26 mouse cellular contexts compared by ENCODE assay signal in genomic region chr11:78649143-78649542, GRCm38 (mm10).
"Had no signal": no experiment of that assay in that cellular context is flagged by ENCODE, and none has a peak within 500 bp of the region (broad histone marks: within the 10 kb centered on the region; RNA-seq: fewer than 3 reads in every experiment).

No protein-coding gene starts in this region.

- H3K36me3 ChIP-seq: embryonic facial prominence, embryonic 12.5 days; embryonic facial prominence, embryonic 13.5 days; embryonic facial prominence, embryonic 15.5 days; forebrain, embryonic 10.5 days; forebrain, embryonic 12.5 days; forebrain, embryonic 15.5 days; heart, embryonic 10.5 days had no signal

- H3K27ac ChIP-seq: embryonic facial prominence, embryonic 10.5 days; embryonic facial prominence, embryonic 12.5 days; embryonic facial prominence, embryonic 13.5 days; embryonic facial prominence, embryonic 15.5 days; forebrain, embryonic 10.5 days; forebrain, embryonic 12.5 days; forebrain, embryonic 13.5 days; forebrain, embryonic 15.5 days; gastrocnemius, adult 2 months; heart, adult 2 months; heart, embryonic 10.5 days had no signal

- H3K9ac ChIP-seq: embryonic facial prominence, embryonic 12.5 days; embryonic facial prominence, embryonic 13.5 days; embryonic facial prominence, embryonic 15.5 days; forebrain, embryonic 12.5 days; forebrain, embryonic 13.5 days; forebrain, embryonic 15.5 days; forebrain, postnatal 0 days had no signal

- DNase-seq: cerebellum, adult 9-10 months; cerebellum, adult 9-11 months; cerebellum, postnatal 10 days; cerebellum, postnatal 14 days; cerebellum, postnatal 25 days; cerebellum, postnatal 36 days; embryo, embryonic 11 days; forebrain, postnatal 0 days; gastrocnemius, adult 2 months; gastrocnemius, postnatal 10 days; gastrocnemius, postnatal 14 days; gastrocnemius, postnatal 25 days; gastrocnemius, postnatal 36 days; heart, adult 11 months; heart, adult 18-20 months; heart, adult 2 months had no signal

- H3K4me3 ChIP-seq: embryonic facial prominence, embryonic 10.5 days; embryonic facial prominence, embryonic 12.5 days; embryonic facial prominence, embryonic 13.5 days; embryonic facial prominence, embryonic 15.5 days; erythroblast, embryonic 14.5 days; forebrain, embryonic 10.5 days; forebrain, embryonic 12.5 days; forebrain, embryonic 13.5 days; forebrain, embryonic 15.5 days; gastrocnemius, adult 2 months; heart, adult 2 months; heart, embryonic 10.5 days had no signal

- H3K4me1 ChIP-seq: embryonic facial prominence, embryonic 10.5 days; embryonic facial prominence, embryonic 12.5 days; embryonic facial prominence, embryonic 15.5 days; forebrain, embryonic 12.5 days; heart, embryonic 10.5 days had no signal

- H3K4me2 ChIP-seq: embryonic facial prominence, embryonic 12.5 days; embryonic facial prominence, embryonic 13.5 days; embryonic facial prominence, embryonic 15.5 days; forebrain, embryonic 12.5 days; forebrain, embryonic 13.5 days; forebrain, embryonic 15.5 days had no signal

- H3K27me3 ChIP-seq: embryonic facial prominence, embryonic 12.5 days; embryonic facial prominence, embryonic 13.5 days; embryonic facial prominence, embryonic 15.5 days; forebrain, embryonic 12.5 days; forebrain, embryonic 13.5 days; forebrain, embryonic 15.5 days had no signal

- H3K9me3 ChIP-seq: embryonic facial prominence, embryonic 10.5 days; embryonic facial prominence, embryonic 12.5 days; embryonic facial prominence, embryonic 13.5 days; embryonic facial prominence, embryonic 15.5 days; forebrain, embryonic 10.5 days; forebrain, embryonic 12.5 days; forebrain, embryonic 13.5 days; forebrain, embryonic 15.5 days; heart, embryonic 10.5 days had no signal
